Mouse (Mus musculus) thymus, postnatal 14 days (tissue): ENCODE measurements around the gene Usp46.

Source experiments
- DNase-seq: peaks from one replicate; pipeline ENCODE4 v3.0.0; 2021

The Usp46 gene

DNA sequence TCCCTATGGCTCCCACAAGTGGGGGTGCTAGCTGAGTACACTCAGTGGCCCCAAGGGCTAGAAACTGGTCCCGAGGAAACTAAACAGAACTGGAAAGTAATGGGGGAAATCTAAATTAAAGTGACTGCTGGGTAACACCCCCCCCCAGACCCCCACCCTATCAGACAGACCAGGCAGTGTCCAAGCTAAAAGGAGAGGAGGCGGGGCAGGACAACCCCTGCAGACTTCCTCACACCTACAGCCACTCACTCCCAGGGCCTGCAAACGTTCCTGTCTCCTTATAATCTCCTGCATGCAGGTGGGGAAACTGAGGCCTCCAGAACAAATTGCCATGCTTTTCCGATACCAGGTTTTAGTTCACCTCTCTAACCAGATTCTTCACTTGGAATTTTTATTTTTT, 885 bp downstream of the Usp46 start:
- DNase-seq = no peak

DNA sequence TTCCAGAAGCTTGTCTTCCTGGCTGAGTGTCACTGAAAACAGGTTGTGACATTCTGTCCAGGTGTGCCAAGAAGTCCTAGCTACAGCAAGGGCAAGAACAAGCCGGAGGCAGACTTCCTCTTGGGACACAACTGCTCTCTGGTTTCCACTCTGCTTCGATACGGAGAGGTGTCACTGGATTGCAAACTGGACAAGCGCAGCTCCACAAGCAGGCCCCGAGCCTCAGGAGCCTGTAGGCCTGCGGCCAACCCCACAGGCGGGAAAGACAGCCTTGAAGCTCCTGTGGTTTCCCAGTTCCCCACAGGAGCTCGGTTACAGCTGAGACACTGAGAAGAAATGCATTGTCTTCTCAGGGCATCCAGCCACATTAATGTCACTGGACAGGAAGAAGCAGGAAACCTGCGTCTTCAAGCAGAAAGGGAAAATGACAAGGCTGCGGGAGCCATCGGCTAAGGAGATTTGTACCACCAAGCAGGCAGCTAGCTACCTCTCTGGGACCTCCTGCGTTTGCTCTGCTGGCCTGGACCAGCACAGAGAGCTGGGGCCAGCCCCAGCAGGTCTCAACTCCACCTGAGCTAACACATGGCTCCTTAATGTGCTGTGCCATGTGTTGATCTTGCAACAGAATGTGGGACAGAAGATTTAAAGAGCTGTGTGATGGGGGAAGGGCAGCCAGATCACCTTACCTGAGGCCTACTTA, 1.7 kb downstream of the Usp46 start:
- DNase-seq = no peak

DNA sequence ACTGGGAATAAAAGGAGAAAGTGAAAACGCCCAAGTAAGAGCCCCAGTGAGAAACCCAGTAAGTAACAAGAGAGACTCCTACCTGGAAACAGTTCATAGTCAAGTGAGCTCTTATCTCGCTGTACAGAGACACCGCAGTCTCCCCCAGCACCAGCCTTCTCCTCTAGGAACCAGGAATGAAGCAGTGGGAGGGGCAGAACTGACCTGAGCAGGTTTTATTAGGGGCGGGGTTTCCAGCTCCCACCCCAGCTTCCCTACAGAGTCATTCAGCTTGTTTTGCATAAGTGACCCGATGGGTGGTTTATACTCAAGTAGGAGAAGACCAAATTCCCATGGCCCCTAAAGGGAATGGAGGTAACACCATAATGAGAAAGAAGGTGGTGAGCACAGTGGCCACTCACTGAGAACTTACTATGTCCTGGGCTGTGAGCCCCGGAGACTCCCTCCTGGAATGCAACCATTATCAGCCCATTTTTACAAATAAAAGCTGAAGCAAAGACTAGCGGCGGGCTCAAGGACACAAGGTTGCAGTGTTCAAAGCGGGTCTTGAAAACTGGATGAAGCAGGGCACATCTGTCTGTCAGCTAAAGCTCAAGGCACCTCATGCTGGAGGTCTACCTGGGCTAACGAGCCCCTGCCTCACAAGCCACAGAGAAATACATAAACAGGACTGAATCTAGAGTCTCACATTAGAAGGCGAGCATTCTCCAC, 2.5 kb downstream of the Usp46 start:
- no peak for DNase-seq

DNA sequence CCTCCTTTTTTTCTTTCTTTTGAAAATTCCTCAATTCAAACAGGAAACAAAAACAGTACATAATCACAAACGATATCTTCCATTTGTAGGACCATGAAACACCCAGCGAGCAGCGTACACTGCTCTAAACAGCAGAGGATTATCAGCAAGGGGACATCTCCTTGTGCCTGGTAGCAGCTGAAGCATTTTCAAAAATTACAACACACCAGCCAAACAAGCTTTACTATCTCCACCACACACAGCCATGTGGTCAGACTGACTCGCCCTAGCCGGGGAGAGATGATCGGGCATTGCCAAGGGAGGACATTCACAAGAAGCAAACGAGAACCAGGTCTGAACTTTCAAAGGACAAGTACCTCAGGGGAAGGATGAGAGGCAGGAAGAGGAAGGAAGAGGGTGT, 3.4 kb downstream of the Usp46 start:
- no peak for DNase-seq

DNA sequence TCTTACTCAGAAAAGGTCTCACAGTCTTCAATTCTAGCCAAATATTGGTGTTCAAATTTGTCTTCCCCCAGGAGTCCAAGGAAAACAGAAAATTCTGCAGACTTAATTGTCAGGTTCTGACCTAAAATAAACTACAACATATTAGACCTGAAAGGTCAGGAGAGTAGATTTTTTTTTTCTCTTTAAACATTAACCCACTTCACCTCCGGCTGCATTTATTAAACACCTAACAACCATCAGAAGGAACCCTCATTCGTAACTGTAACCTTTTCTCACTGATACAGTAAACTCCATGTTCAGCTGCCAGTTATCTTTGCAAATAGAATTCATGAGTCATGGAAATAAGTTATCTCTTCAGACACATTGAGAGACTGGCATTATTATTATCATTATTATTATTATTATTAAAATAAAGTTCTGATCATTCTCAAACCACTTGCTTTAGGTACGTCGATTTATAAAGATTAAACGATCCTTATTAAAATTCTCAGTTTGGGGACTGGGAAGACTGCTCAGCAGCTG, 4.9 kb downstream of the Usp46 start:
- DNase-seq = no peak

DNA sequence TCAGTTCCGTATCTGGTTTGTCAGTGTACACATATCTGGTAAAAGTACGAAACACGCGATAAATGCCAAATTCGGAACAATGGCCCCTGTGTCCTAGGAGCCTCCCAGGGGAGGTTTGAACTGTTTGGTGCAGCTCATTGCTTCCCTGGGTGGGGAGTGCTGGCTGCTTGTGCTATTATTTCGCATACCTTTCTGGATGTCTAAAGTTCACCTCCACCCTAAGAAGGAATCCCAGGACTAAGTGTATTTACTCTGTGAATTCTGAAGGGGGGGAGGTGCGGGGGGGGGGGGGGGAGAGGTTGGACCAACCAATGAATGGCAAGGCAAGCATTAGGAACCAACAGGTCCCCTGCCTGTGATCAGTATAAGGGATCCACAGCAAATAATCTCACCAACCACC, 6.0 kb downstream of the Usp46 start:
- no peak for DNase-seq

DNA sequence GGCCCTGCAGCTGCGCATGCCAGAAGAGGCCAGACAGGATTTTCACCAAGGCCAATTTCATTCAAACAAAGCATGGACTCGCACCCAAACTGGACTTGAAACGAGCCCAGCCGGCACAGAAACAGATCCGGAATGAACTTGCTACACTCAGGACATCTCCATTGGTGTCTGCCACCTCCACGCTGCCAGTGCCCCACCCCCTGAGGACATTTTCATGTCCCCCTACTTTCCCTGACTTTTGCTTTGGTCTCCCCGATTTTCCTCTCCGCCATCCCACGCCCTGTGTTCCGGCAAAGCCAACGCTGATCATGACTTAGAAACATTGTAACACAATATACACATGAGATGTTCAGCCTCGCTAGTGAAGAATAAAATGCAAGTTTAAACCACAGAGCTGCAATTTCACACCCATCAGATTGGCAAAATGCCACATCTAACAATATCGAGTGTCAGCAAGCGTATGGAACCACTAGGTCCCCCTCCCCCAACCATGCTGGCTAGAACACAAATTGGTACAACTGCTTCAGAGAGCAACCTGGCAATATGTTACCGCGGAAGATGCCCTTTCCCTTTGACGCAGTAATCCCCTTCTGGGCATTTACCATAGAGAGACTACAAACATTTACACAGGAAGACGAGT, 6.7 kb downstream of the Usp46 start:
- no peak for DNase-seq

DNA sequence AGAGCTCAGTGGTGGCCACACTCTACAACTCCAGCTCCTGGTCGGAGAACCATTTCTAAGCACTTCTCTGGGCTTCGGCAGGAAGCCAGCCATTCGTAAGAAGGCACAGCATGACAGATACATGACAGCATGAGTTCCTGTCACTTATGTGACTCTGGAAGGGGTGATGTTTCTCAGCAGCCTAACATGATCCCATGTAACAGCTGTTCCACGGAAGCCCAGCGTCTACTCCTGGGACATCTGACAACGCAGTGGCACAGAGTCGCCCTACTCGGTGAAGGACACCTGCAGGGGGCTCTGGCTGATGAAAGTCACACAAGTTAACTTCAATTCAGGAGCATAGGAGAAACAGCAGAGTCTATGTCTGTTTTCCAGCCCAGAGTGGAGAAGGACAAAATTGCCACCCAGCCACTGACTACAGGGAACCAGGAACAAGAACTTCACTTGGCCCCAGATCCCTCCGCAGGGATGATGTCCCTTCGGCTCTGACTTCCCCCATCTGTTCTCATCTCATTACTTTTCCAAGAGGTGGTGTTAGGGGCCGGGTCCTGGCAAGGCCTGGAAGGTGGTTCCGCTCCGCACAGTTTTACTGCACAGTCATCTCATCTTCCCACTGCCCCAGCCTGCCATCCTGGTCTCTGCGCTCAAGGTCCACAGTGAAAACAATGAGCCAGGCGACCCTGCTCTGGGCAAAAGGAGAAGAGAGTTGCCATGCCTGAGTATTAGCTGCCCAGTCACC, 15.9 kb downstream of the Usp46 start:
- DNase-seq = no peak

DNA sequence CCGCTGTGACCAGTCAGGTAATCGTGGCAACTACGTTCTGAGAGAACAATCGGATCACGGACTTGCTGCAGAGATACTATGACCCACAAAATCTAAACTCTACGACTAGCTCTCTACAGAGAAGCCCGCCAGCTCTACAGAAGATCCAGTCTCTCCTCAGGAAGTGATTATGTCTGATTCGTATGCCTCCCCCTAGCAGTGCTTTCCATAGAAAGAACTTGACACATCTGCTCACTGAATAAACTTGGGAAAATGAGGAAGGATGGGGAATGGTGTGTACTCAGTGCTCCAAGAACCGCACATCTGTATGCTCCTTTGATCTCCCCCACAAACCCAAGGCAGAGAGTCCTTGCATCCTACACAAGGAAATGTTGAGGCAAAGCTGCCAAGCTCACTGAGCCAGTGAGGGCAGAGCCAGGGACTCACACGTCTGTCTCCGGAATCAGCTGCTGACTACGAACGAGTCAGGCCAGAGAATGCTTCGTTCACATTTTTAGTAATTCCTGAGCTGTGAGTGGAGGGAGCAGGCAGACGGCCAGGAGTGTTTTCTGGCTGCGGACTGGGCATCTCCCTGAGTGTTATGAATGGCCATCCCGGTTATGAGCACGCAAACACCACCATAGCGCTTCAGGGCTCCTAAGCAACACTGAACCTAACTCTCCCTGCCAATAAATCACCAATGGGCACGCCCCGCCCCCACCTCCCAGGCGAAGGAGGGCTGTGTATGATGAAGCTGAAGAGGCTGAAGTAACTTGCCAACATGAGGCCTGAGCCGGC, 16.6 kb downstream of the Usp46 start:
- DNase-seq = no peak

DNA sequence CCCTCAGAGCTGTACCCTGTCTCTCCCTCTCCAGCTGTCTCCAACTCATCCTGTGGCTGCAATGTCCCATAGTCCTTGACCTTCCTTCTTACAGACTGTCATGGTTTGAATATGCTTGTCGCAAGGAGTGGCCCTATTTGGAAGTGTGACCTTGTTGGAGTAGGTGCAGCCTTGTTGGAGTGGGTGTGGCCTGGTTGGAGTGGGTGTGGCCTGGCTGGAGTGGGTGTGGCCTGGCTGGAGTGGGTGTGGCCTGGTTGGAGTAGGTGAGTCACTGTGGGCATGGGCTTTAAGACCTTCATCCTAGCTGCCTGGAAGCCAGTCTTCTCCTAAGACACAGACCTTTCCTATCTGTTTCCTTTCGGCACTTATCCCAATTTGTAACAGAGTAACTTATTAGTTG, 17.3 kb downstream of the Usp46 start:
- no peak for DNase-seq

DNA sequence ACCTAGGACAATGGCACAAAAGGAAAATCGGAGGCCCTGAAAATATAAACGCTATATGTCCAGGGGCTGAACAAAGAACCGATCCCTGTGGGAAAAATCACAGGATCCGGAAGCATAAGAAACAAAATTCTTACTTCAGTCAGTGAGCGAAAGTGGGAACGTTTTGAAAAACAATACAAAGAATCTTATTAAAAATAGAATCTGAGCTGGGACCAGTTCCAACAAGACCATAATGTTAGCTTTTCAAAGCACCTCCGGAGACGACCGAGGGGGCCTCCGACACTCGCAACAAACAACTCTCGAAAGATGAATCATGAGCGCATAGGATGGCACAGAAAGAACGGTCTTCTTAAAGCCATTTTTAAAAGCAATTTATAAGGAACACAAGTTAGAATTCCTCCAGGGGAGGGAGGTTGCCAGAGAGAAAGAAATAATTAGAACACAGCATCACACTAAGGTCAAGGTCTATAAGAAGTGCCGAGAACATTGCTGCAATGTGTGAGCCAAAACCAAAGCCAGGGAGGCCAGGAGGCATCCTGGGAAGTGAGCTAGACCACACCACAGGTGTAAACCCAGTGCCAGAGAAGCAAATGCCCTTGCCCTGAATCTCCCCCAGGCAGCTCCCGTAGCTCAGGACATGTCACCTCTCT, 19.3 kb downstream of the Usp46 start:
- no peak for DNase-seq

DNA sequence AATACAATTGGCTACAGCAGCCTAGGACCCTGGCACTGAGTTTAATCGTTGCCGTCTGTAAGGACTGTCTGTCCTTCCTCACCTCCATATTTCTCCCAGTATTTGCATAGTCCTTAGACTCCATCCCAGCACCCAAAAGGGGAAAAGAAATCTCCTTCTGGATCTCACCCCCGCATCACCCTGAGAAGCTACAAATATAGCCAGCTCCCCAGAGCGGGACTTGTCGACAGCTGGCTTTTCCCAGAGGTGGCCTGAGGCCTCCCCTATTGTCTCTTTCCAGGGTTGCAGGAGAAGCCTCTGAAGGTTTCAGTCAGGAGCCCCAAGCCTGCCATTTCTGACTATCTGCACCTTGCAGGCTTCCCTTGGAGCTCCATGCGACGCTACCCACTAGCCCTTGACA, 23.6 kb downstream of the Usp46 start:
- DNase-seq = no peak

DNA sequence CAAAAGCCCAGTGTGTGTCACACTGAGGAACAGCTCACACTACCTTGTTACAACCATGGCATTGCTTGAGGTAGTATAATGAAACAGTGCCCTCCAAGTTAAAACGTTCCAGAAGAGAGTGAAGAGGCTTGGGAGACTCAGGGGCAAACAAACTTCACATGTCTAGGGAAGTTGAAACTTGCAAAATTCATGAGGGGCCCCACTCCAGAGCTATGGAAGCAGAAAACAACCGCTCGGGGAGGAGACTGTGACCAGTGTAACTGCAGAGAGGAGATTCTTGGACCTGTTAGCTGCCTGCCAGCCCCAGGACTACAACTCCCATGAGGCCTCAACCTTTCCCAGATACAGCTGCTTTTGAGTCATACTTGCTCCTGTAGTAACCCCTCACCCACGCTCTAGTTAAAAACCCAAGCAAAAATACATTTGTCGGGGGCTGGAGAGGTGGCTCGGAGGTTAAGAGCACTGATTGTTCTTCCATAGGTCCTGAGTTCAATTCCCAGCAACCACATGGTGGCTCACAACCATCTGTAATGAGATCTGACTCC, 25.4 kb downstream of the Usp46 start:
- no peak for DNase-seq

DNA sequence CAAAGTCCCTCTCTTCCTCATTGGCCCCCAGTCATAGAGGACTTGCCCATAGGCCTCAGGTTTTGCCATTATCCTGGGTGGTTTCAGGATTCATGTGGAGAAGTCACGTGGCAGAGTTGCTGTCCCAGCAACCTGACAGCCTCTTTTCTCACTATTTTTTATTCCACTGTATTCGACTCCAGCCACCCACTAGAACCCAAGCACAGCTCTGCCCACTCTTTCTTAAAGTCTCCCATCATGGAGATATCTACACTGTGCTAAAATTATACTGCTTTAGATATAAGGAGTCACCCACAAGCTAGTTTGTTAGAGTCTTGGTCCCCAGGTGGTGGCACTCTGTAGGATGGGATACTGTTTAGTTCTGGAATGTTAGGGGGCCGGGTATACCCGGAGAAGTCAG, 27.7 kb downstream of the Usp46 start:
- DNase-seq = no peak

DNA sequence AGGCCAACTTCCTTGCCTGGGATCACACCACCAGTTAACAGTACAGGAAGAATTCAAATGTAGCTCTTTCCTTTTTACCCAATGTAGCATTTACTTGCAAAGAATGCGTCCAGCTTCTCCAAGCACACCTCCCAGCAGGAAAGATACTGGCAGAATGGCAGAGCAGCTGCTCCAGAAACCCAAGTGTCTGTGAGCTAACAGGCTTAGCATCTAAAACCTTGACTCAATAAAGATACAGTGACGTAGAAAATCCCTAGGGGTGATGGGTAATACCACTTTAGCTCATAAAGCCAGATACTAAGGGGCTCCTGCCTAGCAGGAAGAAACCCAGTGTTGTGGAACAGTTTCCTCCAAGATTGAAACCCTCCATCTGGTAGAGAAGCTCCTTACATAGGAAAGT, 32.8 kb downstream of the Usp46 start:
- DNase-seq = no peak

DNA sequence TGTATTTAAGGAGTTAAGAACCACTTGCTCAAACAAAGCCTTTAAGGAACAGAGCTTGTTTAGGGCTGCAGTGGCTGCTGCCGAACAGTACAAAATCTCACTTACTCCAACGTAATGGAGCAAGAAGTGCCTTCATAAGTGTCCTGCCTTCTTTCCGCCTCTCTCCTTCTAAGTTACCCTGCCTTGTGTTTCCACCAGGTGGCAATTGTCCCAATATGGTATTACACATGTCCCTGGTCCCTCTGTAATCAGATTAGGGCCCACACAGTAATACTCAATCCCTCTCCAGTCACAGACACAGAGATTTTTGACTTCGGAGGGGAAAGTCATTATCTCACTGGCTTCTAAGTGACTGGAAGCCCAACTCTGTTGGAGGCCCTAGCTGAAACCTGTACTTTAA, 34.1 kb downstream of the Usp46 start:
- no peak for DNase-seq

DNA sequence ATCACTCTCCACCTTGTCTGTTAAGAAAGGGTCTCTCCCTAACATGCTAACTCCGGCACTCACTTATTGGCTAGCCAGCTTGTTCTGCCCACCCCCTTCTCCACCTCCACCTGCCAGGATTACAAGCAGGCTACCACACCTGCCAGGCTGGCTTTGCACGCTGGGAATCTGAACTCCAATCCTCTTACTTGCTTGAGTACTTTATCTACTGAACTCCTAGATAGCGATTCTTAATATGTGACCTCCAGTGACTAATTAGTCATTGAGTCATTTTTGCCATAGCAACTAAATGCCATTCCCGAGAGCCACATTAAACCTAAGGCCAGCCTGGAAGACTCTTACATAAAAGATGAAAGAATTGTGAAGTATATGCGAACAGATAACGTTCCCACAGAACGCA, 38.4 kb downstream of the Usp46 start:
- no peak for DNase-seq

DNA sequence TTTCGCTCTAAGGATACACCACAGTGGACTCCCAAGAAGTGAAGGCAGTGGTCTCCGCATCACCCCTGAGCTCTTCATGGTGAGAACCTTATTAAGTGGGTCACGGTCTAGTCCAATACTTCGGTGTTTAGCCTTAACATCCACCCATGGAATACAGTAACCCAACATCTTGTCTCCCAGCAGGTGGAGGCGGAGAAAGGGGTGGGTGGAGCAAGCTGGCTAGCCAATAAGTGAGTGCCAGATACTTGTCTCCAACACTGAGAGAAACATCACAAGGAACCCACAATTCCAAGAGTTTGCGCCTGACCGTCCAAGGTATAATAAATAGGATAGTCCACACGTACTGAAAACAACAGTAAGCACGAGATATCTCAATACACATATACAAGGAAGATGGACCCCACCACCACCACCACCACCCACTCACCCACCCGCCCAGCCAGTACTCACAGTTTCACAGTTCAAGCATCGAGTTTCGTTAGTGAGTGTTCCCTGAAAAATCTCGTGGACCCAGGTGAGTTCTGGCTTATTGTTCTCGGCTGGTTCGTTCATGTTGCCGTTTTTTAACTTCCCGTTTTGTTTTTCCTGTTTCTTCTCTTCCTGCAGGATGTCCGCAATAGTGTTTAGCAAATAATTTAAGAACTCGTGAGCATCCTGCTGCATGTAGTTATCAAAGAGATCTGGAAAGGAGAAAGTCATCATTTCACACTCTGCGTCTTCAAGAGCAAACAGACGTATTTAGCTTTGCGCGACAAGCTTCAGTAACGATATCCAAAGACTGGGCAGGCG, 39.3 kb downstream of the Usp46 start:
- no peak for DNase-seq

DNA sequence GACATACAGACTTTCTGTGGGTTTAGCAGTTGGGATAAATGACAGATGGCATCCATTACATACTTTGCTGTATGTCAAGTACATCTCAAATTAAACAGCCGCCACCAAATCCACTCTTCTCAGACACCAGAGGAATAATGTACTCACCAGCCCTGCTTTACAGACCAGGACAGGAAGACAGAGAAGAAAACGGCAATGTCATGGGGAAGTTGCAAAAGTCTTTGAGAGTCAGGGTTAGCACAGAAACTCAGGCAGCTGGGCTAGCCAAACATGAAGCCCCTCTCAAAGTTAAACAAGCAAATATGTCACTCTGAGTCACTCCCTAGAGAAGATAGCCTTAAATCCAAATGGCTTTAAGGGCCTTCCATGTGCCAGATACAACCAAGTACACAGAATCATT, 40.0 kb downstream of the Usp46 start:
- DNase-seq = no peak

DNA sequence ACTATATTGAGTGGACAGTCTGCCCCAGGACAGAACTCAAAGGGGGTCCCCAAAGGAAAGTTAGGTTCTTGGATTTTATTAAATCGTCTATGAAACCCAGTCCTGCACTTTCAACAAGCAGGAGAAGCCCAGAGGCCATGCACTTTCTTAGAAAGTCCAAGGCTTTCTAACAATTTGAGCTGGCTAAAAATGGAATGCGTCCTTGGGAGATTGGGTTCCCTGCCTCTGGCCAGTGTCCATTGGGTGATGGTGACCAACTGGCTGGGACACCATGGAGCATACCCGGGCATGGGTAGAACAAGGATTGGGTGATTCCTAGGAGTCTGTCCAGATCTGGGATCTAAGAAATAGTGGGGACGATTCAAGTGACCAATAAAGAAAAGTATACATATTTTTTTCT, 47.7 kb downstream of the Usp46 start:
- DNase-seq = no peak
